Mouse (Mus musculus) forelimb bud, embryonic 11.5 days (tissue): ENCODE measurements at regions not wholly inside any gene's neighbourhood (a gene's known extent, or its start where the extent isn't known, plus 50 kb on each side); places are given as distances from the start of the nearest gene placed in this dataset.

Experiments used
- DNase-seq: peaks from one replicate; pipeline ENCODE4 v3.0.0-alpha.2; 2012; ENCODE audit warnings: low read depth, low spot score

DNA sequence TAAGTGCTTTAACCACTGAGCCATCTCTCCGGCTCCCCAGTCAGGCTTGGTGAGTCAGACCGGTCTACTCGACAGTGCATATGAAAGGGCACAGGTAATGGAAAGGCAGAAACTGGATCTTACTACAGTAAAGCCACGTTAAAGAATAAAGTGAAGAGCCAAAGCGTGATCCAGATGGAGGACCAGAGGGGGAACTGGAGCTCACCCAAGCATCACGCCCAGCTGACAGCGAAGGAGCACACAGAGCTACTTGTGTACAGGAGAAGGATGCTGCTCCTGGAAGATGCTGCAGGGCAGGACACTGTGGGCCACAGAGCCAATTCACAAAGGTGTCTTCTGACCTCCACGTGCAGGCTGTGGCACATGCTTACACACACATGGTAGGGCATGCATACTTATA is 96.7 kb upstream of the Ppp1r26 start:
- no peak for DNase-seq

DNA sequence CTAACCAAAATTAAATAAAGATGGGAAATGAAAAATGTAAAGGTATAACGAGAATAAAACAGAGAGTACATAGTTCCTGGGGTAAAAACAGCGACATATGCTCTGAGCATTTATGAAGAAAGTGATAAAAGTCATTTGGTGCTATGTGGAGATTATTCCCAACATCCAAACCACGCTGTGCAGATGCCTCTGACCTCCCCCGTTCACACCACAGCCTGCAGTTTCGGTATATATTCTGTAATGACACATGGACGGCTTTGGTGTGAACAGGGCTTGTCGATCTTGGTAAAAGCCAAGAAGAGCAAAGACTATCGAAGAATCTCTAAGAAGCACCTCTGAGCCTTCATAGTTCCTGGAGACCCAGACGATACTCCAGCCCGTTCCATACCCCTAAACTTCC is 95.2 kb upstream of the Ppp1r26 start:
- no peak for DNase-seq

DNA sequence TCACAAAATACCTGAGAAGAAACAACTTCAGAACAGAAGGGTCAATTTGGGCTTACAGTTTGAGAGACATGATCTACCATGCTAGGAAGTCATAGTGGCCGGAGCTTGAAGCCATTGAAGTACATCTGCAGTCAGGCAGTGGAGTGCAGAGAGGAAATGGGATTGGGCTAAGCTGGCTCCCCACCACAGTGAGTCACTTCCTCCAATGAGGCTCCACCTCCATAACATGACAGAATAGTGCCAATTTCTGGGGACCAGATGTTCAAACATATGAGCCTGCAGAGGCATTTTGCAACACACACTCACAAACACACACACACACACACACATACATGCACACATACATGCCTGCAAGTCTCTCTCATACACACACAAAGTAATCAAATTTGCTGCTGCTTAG is 93.7 kb upstream of the Ppp1r26 start:
- DNase-seq = no peak

DNA sequence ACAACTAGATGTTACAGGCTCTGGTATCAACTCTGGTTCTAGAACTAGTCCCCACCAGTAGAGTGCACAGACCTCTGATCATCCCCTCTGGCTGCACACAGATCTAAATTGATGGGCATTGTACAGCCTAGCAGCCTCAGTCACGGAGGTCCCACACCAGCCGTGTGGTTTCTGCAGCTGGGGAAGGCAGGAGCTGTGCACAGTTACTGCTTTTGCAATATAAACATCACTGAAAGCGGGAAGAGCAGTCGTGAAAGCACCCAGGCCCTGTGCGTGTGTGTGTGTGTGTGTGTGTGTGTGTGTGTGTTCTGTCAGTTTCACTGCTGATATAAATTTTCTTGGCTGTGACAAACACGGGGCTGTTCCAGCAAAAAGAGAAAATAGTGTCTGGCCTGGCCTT is 84.4 kb upstream of the Ppp1r26 start:
- DNase-seq = no peak

DNA sequence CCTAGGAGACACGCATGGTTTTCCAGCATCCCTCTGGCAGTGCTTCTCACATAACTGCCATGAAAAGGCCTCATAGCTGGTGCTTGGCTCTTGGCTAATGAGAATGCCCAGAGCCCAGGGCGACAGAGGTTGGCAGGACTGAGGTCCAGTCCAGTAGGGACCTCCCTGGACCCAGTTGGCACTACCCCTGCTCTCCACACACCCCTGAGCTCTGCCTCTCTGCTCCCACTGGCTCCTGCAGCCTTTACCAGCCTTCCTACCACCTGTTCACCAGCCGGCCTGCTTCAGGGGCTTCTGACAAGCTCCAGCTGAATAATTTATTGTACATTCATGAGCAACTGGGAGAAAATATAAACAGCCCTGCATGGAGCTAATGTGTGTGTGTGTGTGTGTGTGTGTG is 82.0 kb upstream of the Ppp1r26 start:
- DNase-seq = no peak

DNA sequence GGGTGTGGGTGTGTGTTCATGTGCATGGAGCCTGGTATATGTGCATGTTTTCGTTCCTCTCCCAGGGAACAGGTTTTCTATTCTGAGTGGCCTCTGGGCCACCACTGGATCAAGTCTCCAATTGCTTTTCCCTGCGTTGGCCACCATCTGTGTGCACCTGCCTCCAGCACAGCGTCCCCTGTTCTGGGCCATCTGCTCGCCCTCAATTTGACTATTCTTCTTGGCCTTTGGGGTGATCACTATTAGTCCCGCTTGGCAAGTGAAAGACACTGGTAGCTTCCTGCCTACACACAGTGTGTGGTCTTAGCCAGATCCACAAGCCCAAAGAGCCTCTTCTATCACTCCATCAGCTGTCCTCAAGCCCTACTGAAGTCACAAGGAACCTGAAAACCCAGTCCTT is 80.8 kb upstream of the Ppp1r26 start:
- no peak for DNase-seq

DNA sequence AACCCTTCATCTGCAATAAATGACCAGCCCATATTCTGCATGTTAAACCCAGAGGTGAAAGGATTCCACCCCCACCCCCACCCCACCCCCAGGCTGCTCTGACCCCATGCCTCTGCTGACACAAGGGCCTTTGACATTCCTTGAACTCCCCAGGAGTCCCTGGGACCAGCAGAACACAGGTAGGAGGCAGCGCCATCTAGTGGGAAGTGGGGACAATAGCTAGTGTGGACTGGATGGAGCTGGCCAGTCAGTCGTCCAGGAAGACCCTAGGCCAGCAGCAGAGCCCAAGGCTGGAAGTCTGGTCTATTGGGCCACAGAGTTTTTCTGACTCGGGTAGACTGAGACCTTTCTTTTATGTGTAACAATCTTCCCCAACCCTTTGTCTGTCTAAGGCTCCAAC is 71.8 kb upstream of the Ppp1r26 start:
- peak; percentile 72 for DNase-seq

DNA sequence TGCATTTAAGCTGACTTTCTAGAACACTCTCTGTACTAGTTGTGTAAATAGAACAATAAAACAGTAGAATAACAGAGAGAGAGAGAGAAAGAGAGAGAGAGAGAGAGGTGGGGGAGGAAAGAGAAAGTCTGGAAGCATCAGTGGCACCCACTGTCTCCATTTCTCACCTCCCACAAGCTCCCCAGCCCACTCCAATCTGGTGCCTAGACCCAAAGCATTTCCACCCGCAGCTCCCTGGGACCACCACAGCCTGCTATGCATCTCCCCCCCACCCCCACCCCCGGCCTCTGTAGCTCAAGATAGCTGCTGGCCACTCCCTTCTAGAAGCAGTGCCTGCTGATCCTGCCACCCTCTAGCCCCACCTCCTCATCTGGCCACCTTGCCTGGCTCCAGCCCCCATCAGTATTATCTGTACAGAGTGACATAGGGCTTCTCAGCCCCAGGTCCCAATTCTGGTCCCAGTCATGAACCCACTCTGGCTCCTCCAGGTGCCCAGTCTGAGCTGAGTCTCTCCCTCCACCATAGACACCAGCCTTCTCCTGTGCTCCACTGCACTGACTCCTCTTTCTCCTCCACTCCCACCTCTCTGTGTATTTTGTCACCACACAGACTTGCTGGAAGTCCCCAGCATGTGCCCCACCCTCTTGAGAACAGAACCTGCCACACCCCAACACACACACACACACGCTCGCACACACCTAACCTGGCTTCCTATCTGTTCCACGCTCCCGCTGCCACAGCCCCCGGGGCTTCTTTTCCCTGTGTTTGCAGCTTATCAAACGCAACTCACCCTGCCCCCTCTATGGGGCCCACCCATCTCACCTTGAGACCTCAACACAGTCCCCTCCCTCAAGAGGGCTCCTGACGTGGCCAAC is 68.4 kb upstream of the Ppp1r26 start:
- no peak for DNase-seq

DNA sequence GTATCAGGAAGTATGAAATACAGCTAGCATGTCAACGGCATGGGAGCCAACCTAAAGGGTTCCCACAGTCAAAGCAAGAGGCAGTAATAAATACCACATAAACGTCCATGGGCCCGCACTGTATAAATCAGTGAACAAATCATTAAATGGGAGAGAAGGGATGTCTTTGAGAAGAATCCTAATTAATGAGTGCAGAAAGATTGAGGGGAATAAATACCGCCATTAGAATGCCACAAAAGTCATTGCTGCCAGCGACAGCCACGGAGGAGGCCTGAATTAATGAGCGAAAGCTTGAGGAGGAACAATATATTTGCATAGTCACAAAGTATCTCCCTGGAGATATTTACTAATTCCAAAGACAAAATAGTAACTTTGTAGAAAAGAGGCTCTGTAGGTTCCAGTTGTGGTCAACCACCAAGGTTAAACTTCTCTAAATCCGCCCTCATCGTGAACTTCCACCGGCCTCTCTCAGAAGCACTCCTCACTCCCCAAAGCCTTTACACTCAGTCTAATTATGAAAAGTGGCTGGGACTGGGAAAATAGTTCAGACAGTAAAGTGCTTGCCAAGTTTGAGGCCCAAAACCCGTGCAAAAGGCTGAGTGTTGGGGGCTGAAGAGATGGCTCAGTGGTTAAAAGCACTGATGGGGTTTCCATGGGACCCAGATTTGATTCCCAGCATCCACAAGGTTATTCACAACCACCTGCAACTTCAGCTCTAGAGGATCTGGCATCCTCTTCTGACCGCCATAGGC is 64.4 kb upstream of the Ppp1r26 start:
- DNase-seq = no peak

DNA sequence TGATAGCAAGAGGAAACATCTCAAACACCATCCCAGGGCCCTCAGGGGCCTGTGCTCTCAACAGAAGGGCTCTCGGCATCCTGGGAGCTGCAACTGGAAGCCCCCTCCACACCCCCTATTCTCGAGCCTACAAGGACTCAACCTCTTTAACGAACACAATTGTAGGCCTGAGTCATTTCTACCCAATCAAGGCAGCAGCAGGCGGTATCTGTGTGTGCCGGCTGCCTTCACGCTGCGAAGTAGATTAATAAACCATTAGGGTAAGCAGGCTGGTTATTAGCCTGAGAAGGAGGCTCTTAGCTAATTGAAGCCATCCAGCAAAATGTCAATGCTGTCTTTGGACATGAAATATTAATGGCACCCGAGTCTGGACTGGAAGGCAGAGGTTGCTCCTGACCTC is 61.7 kb upstream of the Ppp1r26 start:
- no peak for DNase-seq

DNA sequence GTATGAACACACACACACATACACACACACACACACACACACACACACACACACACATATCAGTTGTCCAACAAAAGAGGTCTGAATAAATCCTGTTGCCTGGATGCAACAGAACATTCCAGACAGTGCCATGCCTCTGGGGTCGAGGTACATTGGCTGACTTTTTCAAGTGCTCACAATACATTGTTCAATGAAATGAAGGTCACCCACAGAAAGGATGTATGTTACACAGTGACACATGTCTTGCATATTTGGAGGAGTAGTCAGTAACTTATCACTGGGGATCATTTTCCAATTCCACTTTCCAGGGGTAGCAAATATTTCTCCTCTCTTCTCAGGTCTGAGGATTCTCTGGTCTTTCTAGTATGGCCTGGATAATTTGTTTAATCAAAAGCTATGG is 59.8 kb upstream of the Ppp1r26 start:
- no peak for DNase-seq

DNA sequence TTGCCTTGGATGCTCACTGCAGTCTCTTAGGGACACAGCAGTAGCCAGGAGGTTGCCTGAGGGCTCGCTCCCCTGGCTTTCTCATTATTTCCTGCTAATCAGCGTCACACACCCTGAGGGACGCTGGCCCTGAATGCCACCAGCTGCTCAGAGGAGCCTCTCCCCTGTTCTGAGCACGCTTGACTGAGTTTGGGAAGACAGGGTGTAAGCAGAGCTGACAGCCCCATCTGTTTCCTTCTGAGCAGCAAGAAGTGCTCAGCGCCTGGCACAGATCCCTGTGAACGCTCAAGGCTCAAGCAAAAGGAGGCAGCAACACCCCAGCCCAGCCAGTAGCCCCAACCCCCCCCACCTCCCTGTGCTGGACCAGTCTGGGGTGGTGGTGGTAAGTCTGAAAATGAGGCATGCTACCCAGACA is 59.2 kb upstream of the Ppp1r26 start:
- no peak for DNase-seq

DNA sequence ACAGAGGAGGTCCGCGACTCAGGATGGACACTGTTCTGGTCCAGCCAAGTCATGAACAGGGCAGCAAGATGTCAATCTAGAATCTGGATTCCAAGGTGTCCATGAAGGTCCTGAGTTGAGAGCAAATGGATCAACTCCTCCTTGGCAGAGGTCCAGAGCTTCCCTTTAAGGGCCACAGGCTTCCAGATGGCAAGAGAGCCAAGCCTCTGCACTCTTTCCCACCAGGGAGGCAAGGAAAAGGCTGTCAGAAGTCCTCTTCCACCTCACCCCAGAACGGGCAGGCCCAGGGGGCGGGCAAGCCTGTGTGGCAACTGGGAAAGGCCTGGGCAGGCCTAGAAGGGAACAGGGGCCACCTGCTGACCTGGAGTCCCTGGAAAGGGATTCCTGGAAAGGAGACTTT is 58.7 kb upstream of the Ppp1r26 start:
- DNase-seq = no peak

DNA sequence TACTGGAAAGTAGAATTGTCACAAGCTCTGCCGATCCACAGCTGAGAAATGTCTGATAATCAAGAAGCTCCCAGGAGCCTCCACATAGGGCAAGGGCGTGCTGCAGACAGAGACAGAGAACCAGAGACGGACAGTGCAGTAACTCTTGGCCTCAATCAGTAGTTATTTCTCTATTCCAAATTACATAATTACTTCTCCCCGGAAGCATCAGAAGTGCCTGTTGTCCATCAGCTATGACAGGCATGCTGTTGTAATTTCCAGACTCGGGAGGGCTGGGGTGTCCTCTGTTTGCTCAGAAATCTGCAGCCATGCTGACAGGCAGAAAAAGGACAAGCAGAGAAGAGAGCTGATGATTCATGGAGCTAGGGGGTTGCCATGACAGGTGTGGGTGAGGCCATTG is 56.9 kb upstream of the Ppp1r26 start:
- DNase-seq = no peak

DNA sequence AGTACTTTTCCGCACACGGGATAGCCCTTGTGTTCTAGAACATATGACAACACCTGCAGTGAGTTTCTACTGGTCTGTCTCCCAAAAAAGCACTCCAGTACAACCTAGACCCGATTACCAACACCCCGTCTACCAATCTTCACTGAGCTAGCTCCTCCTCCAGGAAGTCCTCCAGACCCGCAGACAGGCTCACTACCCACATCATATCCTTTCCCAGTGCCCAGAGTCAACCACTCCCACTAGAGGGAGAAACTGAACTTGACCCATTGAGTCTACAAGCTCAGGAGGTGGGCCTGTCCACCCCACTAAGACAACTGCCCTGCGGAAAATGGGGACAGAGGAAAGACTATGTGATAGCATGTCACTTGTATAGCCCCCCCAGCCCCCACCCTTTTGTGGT is 51.2 kb upstream of the Ppp1r26 start:
- DNase-seq = no peak
